Mouse (Mus musculus) lung, adult 2 months (tissue): ENCODE results near the gene Galntl6. TPM values are rescaled to one million over a fixed set of nuclear protein-coding genes. Genes with fewer than 3 reads are reported as not detected.

Source experiments
- DNase-seq: peaks from one replicate; pipeline ENCODE4 v3.0.0; 2022
- H3K4me1 ChIP-seq: fragments of 200-500 bp; 2 replicates; pipeline ENCODE4 v1.6.1; 2011; ENCODE audit warnings: low read length; ENCODE audit not compliant: control insufficient read depth, insufficient read depth
- H3K4me3 ChIP-seq: fragments of 200-500 bp; replicated peaks from 2 replicates; pipeline ENCODE3; 2011; ENCODE audit warnings: low read depth, mild to moderate bottlenecking, control low read depth, low read length; ENCODE audit errors: extremely low read depth
- CTCF ChIP-seq: fragments of 200-500 bp; IDR thresholded peaks from 2 replicates; pipeline ENCODE4 v1.5.1; 2011; ENCODE audit warnings: mild to moderate bottlenecking, low read length, control low read depth; ENCODE audit not compliant: insufficient read depth
- POLR2A ChIP-seq: fragments of 200-500 bp; IDR thresholded peaks from 2 replicates; pipeline ENCODE4 v1.6.1; 2011; ENCODE audit warnings: low read depth, mild to moderate bottlenecking, control low read depth, low read length, borderline replicate concordance; ENCODE audit errors: extremely low read depth
- WGBS: fragments of 180-500 bp; shearing (Covaris S2); methylation state at CpG from one replicate; pipeline ENCODE4 v1.1.7; 2018; 5-methylcytosine and 5-hydroxymethylcytosine counted together
- polyA plus RNA-seq: library from polyadenylated mRNA; depleted of rRNA; stranded (reverse); fragments of >200 nt; gene quantifications from 2 replicates; pipeline ENCODE4 v1.2.3, GENCODE M21; 2012

The Galntl6 gene
- polyA plus RNA-seq, 1 experiment: 0.09 TPM

DNA sequence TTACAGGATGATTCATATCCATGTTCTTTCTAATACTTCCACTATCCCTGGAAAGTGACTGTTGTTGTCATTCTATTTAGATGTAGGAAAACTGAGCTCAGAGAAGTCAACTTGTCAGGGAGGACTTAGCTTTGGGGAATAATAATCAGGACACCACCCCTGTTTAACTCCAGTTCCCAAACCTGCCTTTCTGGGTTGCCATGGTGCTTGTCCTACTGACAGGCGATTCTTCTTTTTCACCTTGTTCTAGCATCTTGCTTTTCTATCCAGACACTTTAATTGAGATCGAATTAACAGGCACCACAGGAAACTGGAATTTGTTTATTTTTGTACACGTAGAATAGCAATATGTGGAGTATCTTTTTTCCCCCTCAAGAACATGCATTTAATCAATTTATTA lies 953.3 kb downstream of the Galntl6 start:
- 33% methylated on average over 3 of the region's 3 CpGs for WGBS
- no peaks in the 10 kb centered on the region for H3K4me1 ChIP-seq
- no peak for TF ChIP-seq POLR2A
- no peak for TF ChIP-seq CTCF
- no peak overlapping the region for H3K4me3 ChIP-seq
- DNase-seq: no peak

GRCm38 (mm10) chr8:57958121-57958901 lies 954.1 kb downstream of the Galntl6 start:
- no peaks in the 10 kb centered on the region for H3K4me1 ChIP-seq
- DNase-seq: no peak
- TF ChIP-seq CTCF (no peak), POLR2A (no peak)
- H3K4me3 ChIP-seq: no peak overlapping the region
- WGBS: 27% methylated on average over 16 of the region's 16 CpGs

DNA sequence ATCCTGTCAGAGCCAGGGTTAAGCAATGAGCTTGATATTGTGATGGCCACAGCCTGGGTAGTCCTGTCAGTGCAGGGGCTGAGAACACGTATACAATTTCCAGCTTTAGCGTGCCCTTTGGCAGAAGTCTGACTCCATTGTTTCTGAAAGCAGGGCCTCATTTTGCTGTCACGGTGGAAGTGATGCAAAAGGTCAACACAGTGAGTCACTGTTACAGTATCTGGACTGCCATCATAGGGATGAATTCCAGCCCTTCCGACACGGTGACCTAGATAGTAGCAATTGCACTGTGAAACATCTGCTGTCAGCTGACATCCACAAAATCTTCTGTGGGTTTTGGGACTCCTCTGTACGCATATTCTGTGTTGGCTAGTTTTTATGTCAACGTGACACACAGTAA lies 956.9 kb downstream of the Galntl6 start:
- no peak for DNase-seq
- H3K4me3 ChIP-seq: no peak overlapping the region
- TF ChIP-seq POLR2A (no peak), CTCF (no peak)
- WGBS: 68% methylated on average over 7 of the region's 7 CpGs
- no peaks in the 10 kb centered on the region for H3K4me1 ChIP-seq

GRCm38 (mm10) chr8:57941113-57941512 lies 971.3 kb downstream of the Galntl6 start:
- 73% methylated on average over 2 of the region's 2 CpGs for WGBS
- no peak overlapping the region for H3K4me3 ChIP-seq
- DNase-seq: no peak
- H3K4me1 ChIP-seq: no peaks in the 10 kb centered on the region
- TF ChIP-seq CTCF: no peak
- TF ChIP-seq POLR2A: no peak

- WGBS: 50% methylated on average over 5 of the region's 5 CpGs
- DNase-seq: no peak
- TF ChIP-seq POLR2A: no peak
- TF ChIP-seq CTCF: no peak
Measured at GRCm38 (mm10) chr8:57939856-57940420, 972.5 kb downstream of the Galntl6 start.

DNA sequence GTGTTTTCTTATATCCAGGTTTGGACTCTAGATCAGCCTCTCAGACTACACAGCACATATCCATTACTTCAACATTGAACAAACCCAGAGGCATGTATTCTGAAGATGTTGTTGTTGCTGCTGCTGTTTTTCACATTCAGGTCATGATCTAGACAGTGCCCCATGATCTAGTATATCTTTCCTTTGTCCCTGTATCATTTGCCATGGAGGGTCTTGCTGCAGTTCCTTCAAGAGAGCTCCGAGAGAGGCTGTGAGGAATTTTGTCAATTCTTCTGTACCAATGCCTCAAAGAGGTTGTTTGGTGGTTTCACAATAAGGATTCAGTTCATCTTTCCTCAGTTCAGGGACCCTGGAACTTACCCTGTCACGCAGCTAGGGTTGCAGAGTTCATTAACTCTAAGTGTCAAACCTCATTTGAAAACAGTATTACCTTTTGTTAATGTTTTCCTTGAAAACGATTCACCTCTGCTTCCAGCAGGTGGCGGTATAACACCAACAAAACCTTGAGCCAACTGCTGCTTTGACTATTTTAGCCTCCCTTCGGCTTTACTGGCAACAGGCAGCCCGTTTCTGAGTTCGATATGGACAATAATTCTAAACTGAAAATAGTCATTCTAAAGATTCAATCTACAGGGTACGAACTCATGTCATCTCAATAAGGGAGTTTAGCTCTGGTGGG lies 973.1 kb downstream of the Galntl6 start:
- WGBS: 16% methylated on average over 8 of the region's 8 CpGs
- peak; percentile 7 for DNase-seq
- peak; percentile 26; the same call in 1 of the 2 replicates for TF ChIP-seq CTCF
- no peak for TF ChIP-seq POLR2A
- Histone ChIP-seq H3K4me1 (no peaks in the 10 kb centered on the region), H3K4me3 (no peak overlapping the region)

More at GRCm38 (mm10) chr8:57939856-57940420, 972.5 kb downstream of the Galntl6 start:
- no peaks in the 10 kb centered on the region for H3K4me1 ChIP-seq
- no peak overlapping the region for H3K4me3 ChIP-seq

GRCm38 (mm10) chr8:57927074-57927473 lies 985.4 kb downstream of the Galntl6 start:
- H3K4me1 ChIP-seq: no peaks in the 10 kb centered on the region
- TF ChIP-seq CTCF: no peak
- no peak for TF ChIP-seq POLR2A
- no peak for DNase-seq
- no peak overlapping the region for H3K4me3 ChIP-seq
- 37% methylated on average over 6 of the region's 6 CpGs for WGBS

DNA sequence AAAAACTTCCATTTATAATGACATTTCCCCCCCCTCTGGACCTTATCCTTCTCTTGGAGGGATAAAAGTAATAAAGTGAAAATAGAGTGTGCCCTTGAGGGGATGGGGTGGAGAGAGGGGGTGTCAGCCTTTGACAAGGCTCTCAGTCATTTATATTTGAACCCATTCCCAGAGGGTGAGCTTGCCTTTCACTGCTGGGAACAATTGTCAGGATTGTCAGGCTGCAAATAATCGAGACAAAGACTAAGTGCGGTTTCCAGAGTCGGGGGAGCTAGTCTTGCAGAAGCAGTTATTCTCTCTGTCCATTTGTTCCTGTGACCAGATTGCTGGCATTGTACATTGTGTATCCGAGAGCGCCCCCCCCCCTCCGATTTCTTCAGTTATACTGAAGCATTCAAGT lies 988.9 kb downstream of the Galntl6 start:
- 74% methylated on average over 6 of the region's 6 CpGs for WGBS

GRCm38 (mm10) chr8:57923130-57923529 lies 989.3 kb downstream of the Galntl6 start:
- Histone ChIP-seq H3K4me1 (no peaks in the 10 kb centered on the region), H3K4me3 (no peak overlapping the region)
- WGBS: 73% methylated on average over 6 of the region's 6 CpGs
- TF ChIP-seq POLR2A: no peak
- TF ChIP-seq CTCF: no peak
- no peak for DNase-seq

More for the DNA sequence above, 988.9 kb downstream of the Galntl6 start:
- no peak for DNase-seq
- Histone ChIP-seq H3K4me3 (no peak overlapping the region), H3K4me1 (no peaks in the 10 kb centered on the region)
- TF ChIP-seq POLR2A (no peak), CTCF (no peak)
